Mouse (Mus musculus) hindbrain, embryonic 13.5 days (tissue): ENCODE data around the gene Slc41a3. TPM values are rescaled to one million over a fixed set of nuclear protein-coding genes. Genes with fewer than 3 reads are reported as not detected.

Experiments used
- ATAC-seq: fragments of 200-750 bp; cut with Nextera tagmentation; 2 replicates; pipeline ENCODE4 v1.8.0; 2017; ENCODE audit warnings: moderate TSS enrichment; ENCODE audit not compliant: low FRiP score
- H3K27ac ChIP-seq: fragments of 300-500 bp; sonication (generic); 2 replicates; pipeline ENCODE4 v1.5.1; 2015; ENCODE audit warnings: inconsistent platforms, mild to moderate bottlenecking, moderate library complexity
- H3K27me3 ChIP-seq: fragments of 300-500 bp; sonication (generic); 2 replicates; pipeline ENCODE4 v1.6.1; 2015; ENCODE audit warnings: mild to moderate bottlenecking, inconsistent platforms
- H3K36me3 ChIP-seq: fragments of 300-500 bp; sonication (generic); 2 replicates; pipeline ENCODE4 v1.6.1; 2015; ENCODE audit warnings: mild to moderate bottlenecking, inconsistent platforms
- H3K4me1 ChIP-seq: fragments of 300-500 bp; sonication (generic); replicated peaks from 2 replicates; pipeline ENCODE4 v1.6.1; 2015; ENCODE audit warnings: inconsistent platforms
- H3K4me2 ChIP-seq: fragments of 300-500 bp; sonication (generic); 2 replicates; pipeline ENCODE4 v1.6.1; 2015; ENCODE audit warnings: inconsistent platforms, mild to moderate bottlenecking, moderate library complexity
- H3K4me3 ChIP-seq: fragments of 300-500 bp; sonication (generic); 2 replicates; pipeline ENCODE4 v1.5.1; 2015; ENCODE audit warnings: mild to moderate bottlenecking, inconsistent platforms
- H3K9ac ChIP-seq: fragments of 300-500 bp; sonication (generic); 2 replicates; pipeline ENCODE4 v1.6.1; 2015; ENCODE audit warnings: mild to moderate bottlenecking, inconsistent platforms
- H3K9me3 ChIP-seq: fragments of 300-500 bp; sonication (generic); 2 replicates; pipeline ENCODE4 v1.6.1; 2016; ENCODE audit warnings: inconsistent platforms
- WGBS: fragments of 180-500 bp; shearing (Covaris S2); methylation state at CpG from one replicate; pipeline ENCODE4 v1.1.7; 2015; 5-methylcytosine and 5-hydroxymethylcytosine counted together
- polyA plus RNA-seq: library from polyadenylated mRNA; unstranded; fragments of >200 nt; fragmentation: Nextera tagmentation; extraction: Ambion mirVana; gene quantifications from 2 replicates; pipeline ENCODE4 v1.2.1, GENCODE M21; 2015

Slc41a3 gene
- polyA plus RNA-seq, 1 experiment from 2014 or later: 5.1 TPM

GRCm38 (mm10) chr6:90568721-90569120 lies 35.8 kb upstream of the Slc41a3 start:
- no peaks in the 10 kb centered on the region for H3K9me3 ChIP-seq
- no peak for ATAC-seq
- no peak overlapping the region for H3K27ac ChIP-seq
- no peaks in the 10 kb centered on the region; the same call in 1 of the 2 replicates for H3K36me3 ChIP-seq
- H3K4me2 ChIP-seq: no peak overlapping the region
- H3K4me3 ChIP-seq: no peak overlapping the region
- H3K9ac ChIP-seq: no peak overlapping the region
- WGBS: 77% methylated on average over 4 of the region's 4 CpGs
- no peaks in the 10 kb centered on the region for H3K27me3 ChIP-seq
- peaks cover 22% of the 10 kb centered on the region for H3K4me1 ChIP-seq

- no peak overlapping the region for H3K9ac ChIP-seq
- no peak overlapping the region for H3K4me2 ChIP-seq
- no peak overlapping the region for H3K27ac ChIP-seq
- no peak for ATAC-seq
- H3K27me3 ChIP-seq: no peaks in the 10 kb centered on the region
- WGBS: 77% methylated on average over 12 of the region's 12 CpGs
- no peaks in the 10 kb centered on the region; the same call in 1 of the 2 replicates for H3K36me3 ChIP-seq
- H3K4me1 ChIP-seq: peaks cover 18% of the 10 kb centered on the region
- H3K9me3 ChIP-seq: no peaks in the 10 kb centered on the region
- H3K4me3 ChIP-seq: no peak overlapping the region
Observed at GRCm38 (mm10) chr6:90569736-90570383, 34.7 kb upstream of the Slc41a3 start.

GRCm38 (mm10) chr6:90570392-90570791 lies 34.1 kb upstream of the Slc41a3 start:
- WGBS: 87% methylated on average over 8 of the region's 8 CpGs
- H3K4me2 ChIP-seq: no peak overlapping the region
- no peak overlapping the region for H3K9ac ChIP-seq
- H3K27ac ChIP-seq: no peak overlapping the region
- H3K27me3 ChIP-seq: no peaks in the 10 kb centered on the region
- H3K4me3 ChIP-seq: no peak overlapping the region
- H3K9me3 ChIP-seq: no peaks in the 10 kb centered on the region
- H3K36me3 ChIP-seq: no peaks in the 10 kb centered on the region; the same call in 1 of the 2 replicates
- no peak for ATAC-seq
- H3K4me1 ChIP-seq: peaks cover 17% of the 10 kb centered on the region

GRCm38 (mm10) chr6:90575261-90575715 lies 29.2 kb upstream of the Slc41a3 start:
- 39% methylated on average over 3 of the region's 3 CpGs for WGBS
- ATAC-seq: peak; percentile 73
- no peak overlapping the region for H3K4me2 ChIP-seq
- H3K36me3 ChIP-seq: no peaks in the 10 kb centered on the region; the same call in 1 of the 2 replicates
- no peaks in the 10 kb centered on the region for H3K9me3 ChIP-seq
- peak overlapping the region; percentile 23; the same call in 1 of the 2 replicates for H3K27ac ChIP-seq
- H3K4me3 ChIP-seq: no peak overlapping the region
- peaks cover 4% of the 10 kb centered on the region; the same call in 1 of the 2 replicates for H3K4me1 ChIP-seq
- H3K9ac ChIP-seq: no peak overlapping the region; the same call in 1 of the 2 replicates
- no peaks in the 10 kb centered on the region for H3K27me3 ChIP-seq

- no peak for ATAC-seq
- no peaks in the 10 kb centered on the region for H3K36me3 ChIP-seq
- H3K4me1 ChIP-seq: peaks cover 4% of the 10 kb centered on the region; the same call in 1 of the 2 replicates
- no peak overlapping the region for H3K27ac ChIP-seq
- no peaks in the 10 kb centered on the region for H3K27me3 ChIP-seq
- WGBS: 48% methylated on average over 3 of the region's 3 CpGs
- H3K4me2 ChIP-seq: no peak overlapping the region
- H3K9me3 ChIP-seq: no peaks in the 10 kb centered on the region
- no peak overlapping the region for H3K4me3 ChIP-seq
- H3K9ac ChIP-seq: no peak overlapping the region
Observed at GRCm38 (mm10) chr6:90578174-90578573, 26.4 kb upstream of the Slc41a3 start.

- WGBS: 87% methylated on average over 2 of the region's 2 CpGs
- Histone ChIP-seq H3K27me3 (no peaks in the 10 kb centered on the region), H3K4me1 (no peaks in the 10 kb centered on the region), H3K4me2 (no peak overlapping the region), H3K9me3 (no peaks in the 10 kb centered on the region), H3K9ac (no peak overlapping the region), H3K4me3 (no peak overlapping the region), H3K36me3 (no peaks in the 10 kb centered on the region), H3K27ac (no peak overlapping the region)
- no peak for ATAC-seq
Observed at GRCm38 (mm10) chr6:90582331-90582730, 22.2 kb upstream of the Slc41a3 start.

GRCm38 (mm10) chr6:90588113-90588512 lies 16.4 kb upstream of the Slc41a3 start:
- no peak overlapping the region for H3K4me2 ChIP-seq
- H3K27me3 ChIP-seq: no peaks in the 10 kb centered on the region
- no peak overlapping the region for H3K4me3 ChIP-seq
- H3K9ac ChIP-seq: no peak overlapping the region
- ATAC-seq: no peak
- no peaks in the 10 kb centered on the region for H3K4me1 ChIP-seq
- no peak overlapping the region for H3K27ac ChIP-seq
- 80% methylated on average over 5 of the region's 5 CpGs for WGBS
- no peaks in the 10 kb centered on the region for H3K36me3 ChIP-seq
- H3K9me3 ChIP-seq: no peaks in the 10 kb centered on the region

- no peaks in the 10 kb centered on the region for H3K4me1 ChIP-seq
- H3K4me2 ChIP-seq: no peak overlapping the region
- 0 out of 2 replicates have a peak, but pooled peaks cover 2% of the 10 kb centered on the region for H3K36me3 ChIP-seq
- H3K9ac ChIP-seq: no peak overlapping the region
- H3K27me3 ChIP-seq: no peaks in the 10 kb centered on the region
- no peak overlapping the region for H3K27ac ChIP-seq
- H3K9me3 ChIP-seq: no peaks in the 10 kb centered on the region
- ATAC-seq: no peak
- no peak overlapping the region for H3K4me3 ChIP-seq
- WGBS: 94% methylated on average over 1 of the region's 1 CpGs
Observed at GRCm38 (mm10) chr6:90590707-90591106, 13.8 kb upstream of the Slc41a3 start.

- no peak overlapping the region for H3K4me2 ChIP-seq
- no peak overlapping the region for H3K4me3 ChIP-seq
- H3K9me3 ChIP-seq: no peaks in the 10 kb centered on the region
- 0 out of 2 replicates have a peak, but pooled peaks cover 3% of the 10 kb centered on the region for H3K36me3 ChIP-seq
- H3K27me3 ChIP-seq: no peaks in the 10 kb centered on the region
- no peak overlapping the region for H3K27ac ChIP-seq
- H3K9ac ChIP-seq: no peak overlapping the region
- WGBS: 87% methylated on average over 1 of the region's 1 CpGs
- ATAC-seq: no peak
- no peaks in the 10 kb centered on the region for H3K4me1 ChIP-seq
Observed at GRCm38 (mm10) chr6:90594972-90595371, 9.6 kb upstream of the Slc41a3 start.

- H3K4me3 ChIP-seq: no peak overlapping the region
- H3K27ac ChIP-seq: no peak overlapping the region
- WGBS: 88% methylated on average over 4 of the region's 4 CpGs
- no peak overlapping the region for H3K9ac ChIP-seq
- no peaks in the 10 kb centered on the region for H3K9me3 ChIP-seq
- ATAC-seq: no peak
- no peak overlapping the region for H3K4me2 ChIP-seq
- H3K27me3 ChIP-seq: no peaks in the 10 kb centered on the region
- H3K36me3 ChIP-seq: 0 out of 2 replicates have a peak, but pooled peaks cover 3% of the 10 kb centered on the region
- no peaks in the 10 kb centered on the region for H3K4me1 ChIP-seq
Observed at GRCm38 (mm10) chr6:90597060-90597459, 7.5 kb upstream of the Slc41a3 start.

GRCm38 (mm10) chr6:90597592-90597991 lies 6.9 kb upstream of the Slc41a3 start:
- H3K4me2 ChIP-seq: no peak overlapping the region
- no peaks in the 10 kb centered on the region for H3K9me3 ChIP-seq
- no peak for ATAC-seq
- H3K4me1 ChIP-seq: no peaks in the 10 kb centered on the region
- no peak overlapping the region for H3K4me3 ChIP-seq
- 89% methylated on average over 2 of the region's 2 CpGs for WGBS
- H3K27me3 ChIP-seq: no peaks in the 10 kb centered on the region
- no peak overlapping the region for H3K9ac ChIP-seq
- H3K36me3 ChIP-seq: 0 out of 2 replicates have a peak, but pooled peaks cover 3% of the 10 kb centered on the region
- H3K27ac ChIP-seq: no peak overlapping the region

GRCm38 (mm10) chr6:90598197-90598596 lies 6.3 kb upstream of the Slc41a3 start:
- H3K4me1 ChIP-seq: no peaks in the 10 kb centered on the region
- 93% methylated on average over 6 of the region's 6 CpGs for WGBS
- no peak overlapping the region for H3K9ac ChIP-seq
- H3K27me3 ChIP-seq: peaks cover 6% of the 10 kb centered on the region; the same call in 1 of the 2 replicates
- no peak overlapping the region for H3K27ac ChIP-seq
- H3K36me3 ChIP-seq: 0 out of 2 replicates have a peak, but pooled peaks cover 3% of the 10 kb centered on the region
- no peaks in the 10 kb centered on the region for H3K9me3 ChIP-seq
- no peak overlapping the region for H3K4me3 ChIP-seq
- ATAC-seq: no peak
- H3K4me2 ChIP-seq: no peak overlapping the region

GRCm38 (mm10) chr6:90600351-90600750 lies 4.2 kb upstream of the Slc41a3 start:
- Histone ChIP-seq H3K9me3 (no peaks in the 10 kb centered on the region), H3K27ac (no peak overlapping the region), H3K27me3 (peaks cover 9% of the 10 kb centered on the region; the same call in 1 of the 2 replicates), H3K36me3 (0 out of 2 replicates have a peak, but pooled peaks cover 3% of the 10 kb centered on the region), H3K9ac (no peak overlapping the region), H3K4me2 (no peak overlapping the region), H3K4me3 (no peak overlapping the region), H3K4me1 (peaks cover 6% of the 10 kb centered on the region; the same call in 1 of the 2 replicates)
- 87% methylated on average over 4 of the region's 4 CpGs for WGBS
- no peak for ATAC-seq
